Mouse (Mus musculus) stomach, postnatal 0 days (tissue): ENCODE measurements around the gene Samd4b.

Source experiments
- CTCF ChIP-seq: IDR thresholded peaks from 2 replicates; pipeline ENCODE4 v1.5.1; 2016; ENCODE audit warnings: antibody characterized with exemption, low read depth, mild to moderate bottlenecking, moderate library complexity
- EP300 ChIP-seq: optimal IDR thresholded peaks from 2 replicates; pipeline ENCODE3; 2016; ENCODE audit warnings: antibody characterized with exemption

DNA sequence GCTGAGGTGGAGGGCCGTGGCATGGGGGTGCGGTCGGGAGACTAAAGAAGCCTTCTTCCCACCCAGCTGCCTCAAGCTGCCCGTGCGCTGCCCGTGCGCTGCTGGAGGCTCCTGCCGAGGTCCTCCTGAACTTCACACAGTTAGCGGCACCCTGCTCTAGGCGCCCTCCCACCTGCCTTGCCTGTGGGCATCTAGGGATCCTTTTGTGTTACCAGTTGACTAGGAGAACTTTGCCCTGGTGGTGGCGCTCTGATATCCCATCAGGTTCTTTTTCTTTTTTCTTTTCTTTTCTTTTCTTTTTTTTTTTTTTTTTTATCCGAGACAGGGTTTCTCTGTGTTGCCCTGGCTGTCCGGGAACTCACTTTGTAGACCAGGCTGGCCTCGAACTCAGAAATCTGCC is 107.0 kb downstream of the Samd4b start:
- TF ChIP-seq CTCF (no peak), EP300 (no peak)
